Mouse (Mus musculus) natural killer cell, adult 2 months (primary cell): ENCODE results near the gene Rassf7.

Source experiments
- DNase-seq, 2 experiments: peaks; one replicate each; pipeline ENCODE4 v3.0.0; 2022; ENCODE audit warnings: low spot score in 2 of 2

Gene Rassf7

GRCm38 (mm10) chr7:141196619-141197282, 18.9 kb upstream of the Rassf7 start:
- DNase-seq = no peak

GRCm38 (mm10) chr7:141198121-141198520, 17.5 kb upstream of the Rassf7 start:
- DNase-seq = no peak

GRCm38 (mm10) chr7:141204546-141204945, 11.1 kb upstream of the Rassf7 start:
- DNase-seq = no peak

- DNase-seq = no peak
Measured at GRCm38 (mm10) chr7:141205504-141205903, 10.2 kb upstream of the Rassf7 start.

- no peak for DNase-seq
Measured at GRCm38 (mm10) chr7:141206182-141206937, 9.3 kb upstream of the Rassf7 start.

- no peak for DNase-seq
Measured at GRCm38 (mm10) chr7:141209526-141209925, 6.1 kb upstream of the Rassf7 start.

GRCm38 (mm10) chr7:141210137-141210536, 5.5 kb upstream of the Rassf7 start:
- no peak for DNase-seq

- DNase-seq = no peak
Measured at GRCm38 (mm10) chr7:141210606-141211131, 5.0 kb upstream of the Rassf7 start.

- no peak for DNase-seq
Measured at GRCm38 (mm10) chr7:141213133-141213532, 2.5 kb upstream of the Rassf7 start.

- DNase-seq = no peak
Measured at GRCm38 (mm10) chr7:141213605-141214235, 1.9 kb upstream of the Rassf7 start, which contains the start of gene Lmntd2. Gene Lmntd2 (minus strand): TSS chr7:141214080.

GRCm38 (mm10) chr7:141214310-141214709, 1.4 kb upstream of the Rassf7 start:
- DNase-seq = no peak

- DNase-seq = peak in 1 of 2 experiments; percentile 46
Measured at GRCm38 (mm10) chr7:141215880-141216733, 447 bp downstream of the Rassf7 start.

- DNase-seq = no peak
Measured at GRCm38 (mm10) chr7:141216894-141217293, 1.2 kb downstream of the Rassf7 start.

- no peak for DNase-seq
Measured at GRCm38 (mm10) chr7:141217343-141218013, 1.8 kb downstream of the Rassf7 start.

- DNase-seq = no peak
Measured at GRCm38 (mm10) chr7:141218141-141218540, 2.5 kb downstream of the Rassf7 start.

- DNase-seq = no peak
Measured at GRCm38 (mm10) chr7:141218557-141219133, 3.0 kb downstream of the Rassf7 start.

- DNase-seq = no peak
Measured at GRCm38 (mm10) chr7:141219558-141220099, 4.0 kb downstream of the Rassf7 start.

GRCm38 (mm10) chr7:141220377-141220776, 4.7 kb downstream of the Rassf7 start:
- no peak for DNase-seq

GRCm38 (mm10) chr7:141221249-141222125, 5.8 kb downstream of the Rassf7 start:
- DNase-seq = peak; percentile 90 to 92
